Mouse (Mus musculus): ENCODE data around the gene Tmem108. TPM values are rescaled to one million over a fixed set of nuclear protein-coding genes. Genes with fewer than 3 reads are reported as not detected.
"Not testable (repeated sequence)": the region's sequence is repeated elsewhere in the genome, so short reads cannot be mapped to it uniquely, and the experiment has no call there.

Gene Tmem108
- polyA plus RNA-seq, 1 experiment from 2014 or later = 41.5 TPM

DNA sequence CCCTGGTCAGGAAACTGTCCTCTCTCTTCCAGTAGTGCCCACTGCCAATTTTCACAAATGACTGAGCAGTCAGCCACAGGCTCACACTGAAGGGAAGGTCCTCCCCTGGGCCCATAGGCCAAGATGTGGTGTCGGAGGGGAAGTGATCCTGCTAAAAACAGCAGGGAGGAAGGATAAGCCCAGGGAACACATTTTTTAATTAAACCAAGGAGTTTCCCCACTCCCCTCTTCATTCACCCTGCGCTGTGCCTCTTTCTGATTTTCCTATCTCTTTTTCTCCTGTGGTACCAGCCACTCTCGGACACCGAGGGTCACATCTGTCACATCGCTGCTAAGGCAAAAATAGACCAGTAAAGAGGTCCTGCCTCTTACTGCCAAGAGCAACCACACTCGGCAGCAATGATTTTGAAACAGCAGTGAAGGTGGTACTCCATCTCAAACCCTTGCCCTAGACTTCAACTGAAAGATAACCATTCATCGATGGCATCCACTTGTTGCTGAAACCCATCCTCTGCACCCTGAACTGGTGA, 83.0 kb downstream of the Tmem108 start:
- no peak overlapping the region for H3K4me2 ChIP-seq
- no peak for ATAC-seq
- H3K4me3 ChIP-seq = no peak overlapping the region
- no peaks in the 10 kb centered on the region for H3K9me3 ChIP-seq (replicated peaks)
- H3K36me3 ChIP-seq (ENCODE audit: poor library complexity, severe bottlenecking) = no peaks in the 10 kb centered on the region
- no peak overlapping the region for H3K9ac ChIP-seq
- no peak overlapping the region for H3K27ac ChIP-seq
- peaks cover 19% of the 10 kb centered on the region for H3K4me1 ChIP-seq
- H3K27me3 ChIP-seq = peaks cover 3% of the 10 kb centered on the region; the same call in 1 of the 2 replicates
- 56% methylated on average over 7 of the region's 7 CpGs for WGBS

DNA sequence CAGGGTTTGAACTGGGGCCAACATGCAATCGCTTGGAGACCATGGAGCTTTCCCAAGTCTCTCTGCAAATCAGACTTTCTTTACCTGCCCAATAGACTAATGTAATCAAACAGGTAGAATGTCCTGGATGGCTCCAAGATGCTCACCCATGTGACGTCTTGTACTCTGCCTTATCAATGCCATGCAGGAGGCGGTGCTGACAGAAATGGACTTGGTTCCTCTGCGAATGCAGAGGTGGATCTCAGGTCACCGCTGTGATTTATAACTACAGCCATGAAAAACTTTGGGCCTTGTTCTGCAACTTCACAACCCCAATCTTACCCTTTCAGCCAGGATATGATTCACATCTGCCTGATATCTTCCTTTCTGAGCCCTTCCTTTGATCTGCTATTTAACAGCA, 83.8 kb downstream of the Tmem108 start:
- no peak overlapping the region for H3K9ac ChIP-seq
- H3K4me3 ChIP-seq = no peak overlapping the region
- WGBS = 87% methylated on average over 5 of the region's 5 CpGs
- no peak for ATAC-seq
- no peak overlapping the region for H3K27ac ChIP-seq
- peaks cover 3% of the 10 kb centered on the region; the same call in 1 of the 2 replicates for H3K27me3 ChIP-seq
- no peaks in the 10 kb centered on the region for H3K9me3 ChIP-seq (replicated peaks)
- no peak overlapping the region for H3K4me2 ChIP-seq
- no peaks in the 10 kb centered on the region for H3K36me3 ChIP-seq (ENCODE audit: poor library complexity, severe bottlenecking)
- peaks cover 19% of the 10 kb centered on the region for H3K4me1 ChIP-seq

DNA sequence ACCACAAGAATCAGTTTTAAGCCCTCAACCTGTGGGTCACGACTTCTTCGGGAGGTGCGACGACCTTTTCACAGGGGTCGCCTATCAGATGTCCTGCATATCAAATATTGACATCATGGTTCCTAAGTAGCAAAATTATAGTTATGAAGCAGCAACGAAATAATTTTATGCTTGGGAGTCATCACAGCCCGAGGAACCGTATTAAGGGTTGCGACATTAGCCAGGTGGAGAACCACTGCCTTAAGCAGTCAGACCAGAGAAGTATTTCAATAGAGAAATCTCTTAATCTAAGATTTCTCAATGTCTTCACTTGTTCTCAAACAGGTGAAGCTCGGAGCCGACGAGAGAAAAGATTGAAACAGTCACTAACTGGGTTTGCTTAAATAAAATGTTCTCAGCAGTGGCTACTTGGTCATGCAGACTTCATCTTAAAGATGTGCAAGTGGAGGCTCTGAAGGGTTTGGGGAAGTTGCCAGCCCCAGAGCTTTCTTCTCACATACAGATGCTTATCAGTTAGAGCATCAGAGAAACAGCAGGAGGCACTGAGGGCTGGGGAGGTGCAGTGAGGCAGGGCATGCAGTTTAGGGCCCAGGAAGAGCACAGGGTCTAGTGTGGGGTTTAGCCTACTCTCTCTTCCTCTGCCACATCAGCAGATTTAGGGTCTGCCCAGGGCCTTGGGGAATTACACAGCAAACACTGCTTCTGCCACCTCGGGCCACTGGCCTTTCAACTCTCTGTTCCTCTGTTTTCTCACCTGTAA, 85.7 kb downstream of the Tmem108 start:
- H3K4me3 ChIP-seq = no peak overlapping the region
- peaks cover 19% of the 10 kb centered on the region for H3K4me1 ChIP-seq
- H3K27me3 ChIP-seq = peaks cover 3% of the 10 kb centered on the region; the same call in 1 of the 2 replicates
- no peak overlapping the region for H3K9ac ChIP-seq
- no peak for ATAC-seq
- no peaks in the 10 kb centered on the region for H3K36me3 ChIP-seq (ENCODE audit: poor library complexity, severe bottlenecking)
- no peak overlapping the region for H3K27ac ChIP-seq
- H3K9me3 ChIP-seq (replicated peaks) = no peaks in the 10 kb centered on the region
- no peak overlapping the region for H3K4me2 ChIP-seq
- WGBS = 91% methylated on average over 13 of the region's 13 CpGs

DNA sequence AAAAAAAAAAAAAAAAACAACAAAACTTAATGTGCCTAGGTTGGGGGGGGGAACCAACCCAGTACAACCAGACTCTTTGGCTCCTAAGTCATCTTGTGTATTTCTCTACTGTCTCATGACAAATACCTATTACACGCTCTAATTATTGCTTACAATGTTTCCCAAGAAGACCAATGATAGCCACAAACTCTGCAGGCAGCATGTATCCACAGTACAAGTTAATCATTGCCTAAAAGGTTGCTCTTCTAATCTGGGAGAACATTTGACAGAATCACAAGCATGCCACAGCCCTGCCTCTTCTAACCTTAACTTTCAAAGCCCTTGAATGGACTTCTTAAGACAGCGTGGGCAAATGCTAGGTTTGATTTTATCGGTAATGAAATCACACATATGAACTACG, 88.8 kb downstream of the Tmem108 start:
- Histone ChIP-seq H3K9ac (no peak overlapping the region), H3K9me3 (replicated peaks) (no peaks in the 10 kb centered on the region), H3K27ac (no peak overlapping the region), H3K4me1 (0 out of 2 replicates have a peak, but pooled peaks cover 3% of the 10 kb centered on the region), H3K4me2 (no peak overlapping the region), H3K36me3 (ENCODE audit: poor library complexity, severe bottlenecking) (no peaks in the 10 kb centered on the region), H3K4me3 (no peak overlapping the region), H3K27me3 (peaks cover 3% of the 10 kb centered on the region; the same call in 1 of the 2 replicates)
- ATAC-seq = no peak
- WGBS = 92% methylated on average over 4 of the region's 4 CpGs

DNA sequence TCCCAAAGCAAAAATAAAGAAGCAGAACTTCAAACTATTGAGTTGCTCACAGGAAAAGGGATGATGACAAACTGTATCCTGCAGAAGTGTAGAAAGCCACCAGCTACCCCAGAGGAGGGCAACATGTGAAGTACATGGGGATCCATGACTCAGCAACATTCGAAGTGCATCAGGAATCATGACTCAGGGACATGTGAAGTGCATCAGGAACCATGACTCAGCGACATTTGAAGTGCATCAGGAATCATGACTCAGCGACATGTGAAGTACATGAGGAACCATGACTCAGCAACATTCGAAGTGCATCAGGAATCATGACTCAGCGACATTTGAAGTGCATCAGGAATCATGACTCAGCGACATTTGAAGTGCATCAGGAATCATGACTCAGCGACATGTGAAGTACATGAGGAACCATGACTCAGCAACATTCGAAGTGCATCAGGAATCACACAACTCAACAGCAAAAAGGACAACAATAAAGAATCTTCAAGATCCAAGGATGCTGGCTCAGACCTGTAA, 91.0 kb downstream of the Tmem108 start:
- not testable (repeated sequence) for ATAC-seq; H3K36me3 ChIP-seq (ENCODE audit: poor library complexity, severe bottlenecking); H3K4me3 ChIP-seq; H3K9me3 ChIP-seq (replicated peaks); H3K9ac ChIP-seq; H3K27ac ChIP-seq; H3K4me2 ChIP-seq; H3K4me1 ChIP-seq; H3K27me3 ChIP-seq
- WGBS = 95% methylated on average over 8 of the region's 8 CpGs

DNA sequence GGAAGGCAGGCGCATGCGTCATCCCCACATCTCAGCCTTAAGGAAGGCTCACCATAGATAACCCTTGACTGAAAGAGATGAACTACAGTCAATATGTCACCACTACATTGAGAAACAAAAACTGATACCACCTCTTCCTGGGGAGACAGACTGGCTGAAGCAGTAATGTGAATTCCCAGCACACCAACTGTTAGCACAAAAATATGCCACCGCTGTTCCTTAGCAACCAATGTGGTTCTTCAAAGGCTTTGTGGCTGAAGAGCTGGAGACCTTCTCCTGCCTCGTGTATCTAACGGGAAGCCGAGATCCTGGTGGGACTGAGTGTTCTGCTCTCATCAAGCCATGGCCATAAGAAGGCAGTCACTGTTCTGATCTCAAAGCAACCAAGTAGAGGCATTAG, 92.8 kb downstream of the Tmem108 start:
- 88% methylated on average over 6 of the region's 6 CpGs for WGBS
- no peak for ATAC-seq
- Histone ChIP-seq H3K27me3 (no peaks in the 10 kb centered on the region), H3K9ac (no peak overlapping the region), H3K4me1 (peaks cover 10% of the 10 kb centered on the region), H3K36me3 (ENCODE audit: poor library complexity, severe bottlenecking) (no peaks in the 10 kb centered on the region), H3K9me3 (replicated peaks) (no peaks in the 10 kb centered on the region), H3K4me2 (no peak overlapping the region), H3K27ac (no peak overlapping the region), H3K4me3 (no peak overlapping the region)

DNA sequence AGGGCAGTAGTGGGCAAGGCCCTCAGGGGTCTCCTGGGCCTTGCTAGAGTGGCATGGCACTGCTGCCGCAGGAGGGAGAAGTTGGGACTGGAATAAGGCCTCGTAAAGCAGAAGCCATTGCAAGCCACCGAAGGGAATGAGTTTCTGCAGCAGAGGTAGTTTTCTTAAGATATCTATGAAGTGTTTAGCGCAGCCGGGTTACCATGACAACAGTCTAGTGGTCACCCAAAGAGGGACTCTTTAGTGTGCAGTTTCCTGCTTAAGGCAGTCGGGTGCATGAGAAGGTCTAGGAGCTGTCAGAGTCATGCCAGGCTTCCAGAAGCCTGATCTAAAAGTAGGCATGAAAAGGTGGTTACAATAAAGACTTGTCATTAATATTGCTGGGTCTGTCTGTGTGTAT, 95.8 kb downstream of the Tmem108 start:
- Histone ChIP-seq H3K27me3 (no peaks in the 10 kb centered on the region), H3K4me3 (no peak overlapping the region), H3K4me1 (peaks cover 14% of the 10 kb centered on the region), H3K36me3 (ENCODE audit: poor library complexity, severe bottlenecking) (no peaks in the 10 kb centered on the region), H3K9me3 (replicated peaks) (0 out of 2 replicates have a peak, but pooled peaks cover 4% of the 10 kb centered on the region), H3K4me2 (no peak overlapping the region), H3K27ac (no peak overlapping the region), H3K9ac (no peak overlapping the region)
- no peak for ATAC-seq
- 87% methylated on average over 6 of the region's 6 CpGs for WGBS

DNA sequence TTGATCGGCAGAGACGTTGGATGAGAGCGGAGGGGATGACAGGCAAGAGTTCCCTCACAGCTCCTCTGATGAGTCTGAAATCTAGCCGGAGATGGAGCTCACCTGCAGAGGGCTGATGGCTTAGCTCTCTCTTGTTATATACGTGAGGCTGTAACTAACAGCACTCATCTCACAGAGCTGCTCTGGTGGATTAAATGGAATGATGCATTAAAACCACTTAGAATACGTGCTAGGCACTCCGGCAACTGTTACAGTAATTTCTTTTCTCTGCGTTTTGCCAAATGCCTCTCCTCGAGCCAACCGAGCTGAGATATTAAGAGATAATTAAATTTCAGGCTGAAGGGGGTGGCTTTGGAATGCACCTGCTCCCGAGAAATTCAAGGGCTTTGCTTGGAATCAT, 97.5 kb downstream of the Tmem108 start:
- Histone ChIP-seq H3K4me1 (peaks cover 14% of the 10 kb centered on the region), H3K36me3 (ENCODE audit: poor library complexity, severe bottlenecking) (no peaks in the 10 kb centered on the region), H3K4me2 (no peak overlapping the region), H3K27ac (peak overlapping the region; percentile 49), H3K9ac (no peak overlapping the region), H3K27me3 (no peaks in the 10 kb centered on the region), H3K9me3 (replicated peaks) (0 out of 2 replicates have a peak, but pooled peaks cover 4% of the 10 kb centered on the region), H3K4me3 (no peak overlapping the region)
- WGBS = 66% methylated on average over 11 of the region's 11 CpGs
- ATAC-seq = no peak

DNA sequence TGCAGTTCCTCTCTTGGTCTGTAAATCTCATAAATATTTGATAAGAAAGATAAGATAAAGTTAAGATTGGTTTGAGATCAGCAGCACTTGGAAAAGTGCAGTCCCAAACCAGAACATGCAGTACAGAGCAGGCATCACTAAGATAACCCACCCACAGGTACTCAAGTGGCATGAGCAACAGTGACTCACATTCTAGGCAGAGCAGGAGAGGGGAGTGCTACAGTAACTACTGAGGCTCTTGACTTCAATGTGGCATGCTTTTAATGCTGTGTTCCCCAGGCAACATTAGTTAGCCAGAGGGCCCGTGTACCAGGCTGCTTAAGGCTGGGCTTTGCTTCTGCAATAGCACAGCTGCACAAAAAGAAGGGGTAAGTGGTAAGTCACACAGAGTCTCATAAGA, 99.8 kb downstream of the Tmem108 start:
- WGBS = 50% methylated on average over 1 of the region's 1 CpGs
- no peak overlapping the region for H3K9ac ChIP-seq
- no peak overlapping the region for H3K27ac ChIP-seq
- ATAC-seq = no peak
- H3K4me1 ChIP-seq = peaks cover 31% of the 10 kb centered on the region
- 0 out of 2 replicates have a peak, but pooled peaks cover 4% of the 10 kb centered on the region for H3K9me3 ChIP-seq (replicated peaks)
- no peaks in the 10 kb centered on the region for H3K27me3 ChIP-seq
- H3K4me2 ChIP-seq = no peak overlapping the region
- no peak overlapping the region for H3K4me3 ChIP-seq
- H3K36me3 ChIP-seq (ENCODE audit: poor library complexity, severe bottlenecking) = no peaks in the 10 kb centered on the region

DNA sequence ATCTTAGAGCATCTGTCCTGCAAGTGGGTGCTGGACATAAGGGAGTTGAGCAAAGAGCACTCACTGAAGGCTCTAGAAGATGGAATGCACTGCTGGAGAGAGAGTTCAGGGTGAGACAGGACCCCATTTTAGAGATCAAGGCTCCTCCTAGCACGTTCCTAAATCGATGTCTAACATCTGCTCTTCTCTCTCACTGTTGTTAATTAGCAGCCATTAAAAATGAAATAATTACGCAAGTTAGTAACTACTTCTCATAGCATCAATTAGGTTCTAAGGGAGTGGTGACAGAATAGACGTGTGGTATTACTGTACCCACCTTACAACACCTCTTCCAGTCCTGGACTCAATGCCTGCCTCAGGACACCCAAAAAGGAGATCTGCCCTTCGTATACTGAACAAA, 103.7 kb downstream of the Tmem108 start:
- H3K4me1 ChIP-seq = peaks cover 55% of the 10 kb centered on the region
- H3K27ac ChIP-seq = peak overlapping the region; percentile 73
- no peak overlapping the region for H3K4me2 ChIP-seq
- H3K36me3 ChIP-seq (ENCODE audit: poor library complexity, severe bottlenecking) = no peaks in the 10 kb centered on the region
- H3K27me3 ChIP-seq = no peaks in the 10 kb centered on the region
- H3K4me3 ChIP-seq = no peak overlapping the region
- 0 out of 2 replicates have a peak, but pooled peaks cover 4% of the 10 kb centered on the region for H3K9me3 ChIP-seq (replicated peaks)
- H3K9ac ChIP-seq = no peak overlapping the region
- WGBS = 60% methylated on average over 5 of the region's 5 CpGs
- no peak for ATAC-seq

DNA sequence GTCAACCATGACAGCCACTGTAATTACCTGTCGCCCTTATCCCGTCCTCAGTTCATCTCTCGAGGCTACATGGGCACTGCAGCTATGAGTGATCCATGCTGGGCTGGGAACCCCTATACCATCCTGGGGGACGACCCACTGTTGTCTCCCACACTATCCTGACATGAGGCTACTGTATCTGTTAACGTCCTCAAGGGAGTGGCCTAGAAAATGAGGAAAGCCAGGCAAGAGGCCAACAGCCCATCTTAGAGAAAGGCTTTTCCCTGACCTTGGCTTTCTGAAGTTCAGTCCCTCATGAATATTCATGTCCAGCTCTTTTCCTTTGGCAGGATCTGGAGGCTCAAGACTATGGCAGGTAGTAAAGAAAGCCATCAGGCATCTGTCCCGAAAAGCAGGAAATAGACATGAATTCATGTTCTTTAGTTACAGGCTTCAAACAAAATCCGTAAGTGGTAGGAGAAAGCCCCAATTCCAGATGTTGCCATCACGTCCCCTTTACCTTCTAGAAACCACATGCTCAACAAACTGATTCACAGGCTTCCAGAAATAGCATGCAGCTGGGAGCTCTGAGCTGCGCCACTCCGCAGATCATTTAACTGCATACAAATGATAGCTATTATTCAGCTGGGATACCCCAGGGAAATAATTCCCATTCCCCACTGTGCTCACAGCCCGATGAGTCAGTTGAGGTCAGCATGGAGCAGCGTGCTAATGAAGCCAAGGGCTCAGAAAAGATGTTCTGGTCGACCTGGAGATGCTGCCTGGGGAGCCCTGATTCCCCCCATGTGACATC, 104.3 kb downstream of the Tmem108 start:
- 24% methylated on average over 13 of the region's 13 CpGs for WGBS
- Histone ChIP-seq H3K9ac (no peak overlapping the region), H3K27me3 (no peaks in the 10 kb centered on the region), H3K36me3 (ENCODE audit: poor library complexity, severe bottlenecking) (no peaks in the 10 kb centered on the region), H3K9me3 (replicated peaks) (no peaks in the 10 kb centered on the region), H3K4me2 (0 out of 2 replicates have a peak overlapping the region, but pooled peaks have one; percentile 2), H3K4me3 (no peak overlapping the region), H3K4me1 (peaks cover 61% of the 10 kb centered on the region), H3K27ac (peak overlapping the region; percentile 73)
- peak; percentile 59 for ATAC-seq

Data from forebrain, embryonic 13.5 days (tissue).